Mouse (Mus musculus): ENCODE measurements around the gene Cxcl16. TPM values are rescaled to one million over a fixed set of nuclear protein-coding genes. Genes with fewer than 3 reads are reported as not detected.

Gene Cxcl16
- polyA plus RNA-seq, 1 experiment from 2014 or later = 1.6 TPM

DNA sequence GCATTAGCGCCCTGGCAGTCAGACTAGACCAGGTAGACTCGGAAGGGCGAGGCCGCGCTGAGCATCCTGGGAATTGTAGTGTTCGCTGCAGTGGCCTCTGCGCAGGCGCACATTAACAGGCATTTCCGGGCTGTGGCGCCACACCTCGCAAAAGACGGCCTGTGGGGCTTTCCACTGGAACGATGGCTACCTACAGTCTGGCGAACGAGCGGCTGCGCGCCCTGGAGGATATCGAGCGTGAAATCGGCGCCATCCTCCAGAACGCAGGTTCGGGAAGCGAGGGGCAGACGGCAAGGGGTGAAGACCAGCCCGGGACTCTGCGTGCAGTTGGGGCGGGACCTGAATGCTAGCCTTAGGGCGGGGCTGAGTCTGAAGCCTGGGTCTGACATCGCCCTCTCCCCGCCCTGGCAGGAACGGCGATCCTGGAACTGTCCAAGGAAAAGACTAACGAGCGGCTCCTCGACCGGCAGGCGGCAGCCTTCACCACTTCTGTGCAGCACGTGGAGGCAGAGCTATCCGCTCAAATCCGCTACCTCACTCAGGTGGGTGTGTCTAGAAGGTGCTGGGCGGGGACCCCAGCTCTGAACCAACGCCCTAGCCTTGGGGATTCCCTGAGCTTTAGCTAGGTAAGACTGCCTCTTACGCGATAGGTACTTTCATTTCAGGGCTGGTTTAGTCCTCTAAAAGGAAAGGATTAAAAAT is 7.8 kb downstream of the Cxcl16 start, which contains the start of gene Med11:
Gene Med11, plus strand, starts transcription at position 123 of the 702 bp plus-strand sequence.
- peak within 1 kb of the TSS; percentile 68 for H3K4me3 ChIP-seq
- H3K36me3 ChIP-seq = peaks cover 4% of the 10 kb centered on the region; the same call in 1 of the 2 replicates
- WGBS = under 1% methylated on average over 46 of the region's 46 CpGs
- peak within 1 kb of the TSS; percentile 75 for H3K9ac ChIP-seq (replicated peaks)
- peak within 1 kb of the TSS; percentile 96 for H3K27ac ChIP-seq (replicated peaks)
- peaks cover 16% of the 10 kb centered on the region for H3K4me1 ChIP-seq
- H3K27me3 ChIP-seq = no peaks in the 10 kb centered on the region
- no peaks in the 10 kb centered on the region for H3K9me3 ChIP-seq
- H3K4me2 ChIP-seq (replicated peaks) = peak within 1 kb of the TSS; percentile 65
- peak; percentile 98 for ATAC-seq (ENCODE audit: low FRiP score, low read depth)

DNA sequence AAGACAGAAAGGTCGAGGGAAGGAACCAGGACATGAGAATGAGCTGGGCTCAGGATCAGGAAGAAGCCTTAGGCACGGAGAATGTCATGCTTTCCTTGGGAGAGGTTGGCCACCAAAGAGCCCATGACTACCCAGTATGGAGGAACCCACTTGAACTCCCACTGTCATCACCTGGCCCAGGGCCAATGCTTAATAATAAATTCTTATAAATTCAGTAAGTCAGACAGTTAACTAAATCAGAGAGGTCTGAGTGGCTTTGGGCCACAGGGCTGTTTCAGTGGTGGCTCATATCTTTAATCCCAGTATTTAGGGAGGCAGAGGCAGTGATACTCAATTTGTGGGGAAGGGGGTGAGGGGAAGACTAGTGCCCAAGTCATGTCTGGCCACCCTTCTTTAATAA is 8.9 kb downstream of the Cxcl16 start:
- Histone ChIP-seq H3K4me3 (no peak overlapping the region), H3K9me3 (no peaks in the 10 kb centered on the region), H3K36me3 (peaks cover 4% of the 10 kb centered on the region; the same call in 1 of the 2 replicates), H3K4me1 (peaks cover 16% of the 10 kb centered on the region), H3K4me2 (replicated peaks) (no peak overlapping the region), H3K9ac (replicated peaks) (no peak overlapping the region), H3K27me3 (no peaks in the 10 kb centered on the region), H3K27ac (replicated peaks) (no peak overlapping the region)
- WGBS = 87% methylated on average over 2 of the region's 2 CpGs
- no peak for ATAC-seq (ENCODE audit: low FRiP score, low read depth)

DNA sequence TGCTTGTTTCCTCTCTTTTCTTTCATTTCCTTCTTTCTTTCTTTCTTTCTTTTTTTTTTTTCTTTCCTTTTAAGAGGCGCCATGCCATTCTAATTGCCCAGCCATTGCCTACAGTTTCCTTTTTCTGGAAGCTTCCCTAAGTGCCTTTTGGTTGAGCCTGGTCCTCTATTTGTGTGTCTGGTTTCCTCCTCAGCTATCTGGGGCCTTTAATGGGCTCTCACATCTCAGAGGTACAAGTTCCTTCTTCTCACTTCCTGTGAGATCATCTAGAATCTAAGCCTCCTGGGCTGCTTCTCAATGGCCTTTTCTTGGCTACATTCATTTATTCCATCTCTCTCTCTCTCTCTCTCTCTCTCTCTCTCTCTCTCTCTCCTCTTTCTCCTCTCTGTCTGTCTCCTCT is 12.4 kb downstream of the Cxcl16 start:
- Histone ChIP-seq H3K4me1 (peaks cover 3% of the 10 kb centered on the region; the same call in 1 of the 2 replicates), H3K4me3 (no peak overlapping the region), H3K4me2 (replicated peaks) (no peak overlapping the region), H3K27ac (replicated peaks) (no peak overlapping the region), H3K9me3 (no peaks in the 10 kb centered on the region), H3K27me3 (no peaks in the 10 kb centered on the region), H3K36me3 (no peaks in the 10 kb centered on the region), H3K9ac (replicated peaks) (no peak overlapping the region)
- no peak for ATAC-seq (ENCODE audit: low FRiP score, low read depth)
- 82% methylated on average over 1 of the region's 1 CpGs for WGBS

DNA sequence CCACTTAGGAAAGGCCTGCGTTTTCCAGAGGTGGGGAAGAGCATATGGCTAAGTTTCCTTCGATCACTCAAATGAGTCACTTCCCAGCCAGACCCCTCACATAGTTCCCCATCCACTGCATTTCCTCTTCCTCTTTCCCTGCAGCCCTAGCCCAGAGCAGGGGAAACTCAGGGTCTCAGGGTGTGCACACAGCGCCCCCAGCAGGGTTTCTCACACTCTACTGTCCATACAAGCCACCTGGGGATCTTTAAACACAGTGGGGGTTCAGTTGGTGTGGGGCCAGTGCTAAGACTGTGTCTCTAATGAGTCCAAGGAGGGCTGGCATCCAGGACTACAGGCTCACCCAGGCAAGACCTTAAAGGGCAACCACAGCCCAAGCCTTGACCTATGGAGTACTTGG is 13.0 kb downstream of the Cxcl16 start:
- Histone ChIP-seq H3K27ac (replicated peaks) (no peak overlapping the region), H3K4me1 (no peaks in the 10 kb centered on the region), H3K9ac (replicated peaks) (no peak overlapping the region), H3K4me2 (replicated peaks) (no peak overlapping the region), H3K36me3 (peaks cover 5% of the 10 kb centered on the region; the same call in 1 of the 2 replicates), H3K9me3 (no peaks in the 10 kb centered on the region), H3K4me3 (no peak overlapping the region), H3K27me3 (no peaks in the 10 kb centered on the region)
- 37% methylated on average over 3 of the region's 3 CpGs for WGBS
- no peak for ATAC-seq (ENCODE audit: low FRiP score, low read depth)

DNA sequence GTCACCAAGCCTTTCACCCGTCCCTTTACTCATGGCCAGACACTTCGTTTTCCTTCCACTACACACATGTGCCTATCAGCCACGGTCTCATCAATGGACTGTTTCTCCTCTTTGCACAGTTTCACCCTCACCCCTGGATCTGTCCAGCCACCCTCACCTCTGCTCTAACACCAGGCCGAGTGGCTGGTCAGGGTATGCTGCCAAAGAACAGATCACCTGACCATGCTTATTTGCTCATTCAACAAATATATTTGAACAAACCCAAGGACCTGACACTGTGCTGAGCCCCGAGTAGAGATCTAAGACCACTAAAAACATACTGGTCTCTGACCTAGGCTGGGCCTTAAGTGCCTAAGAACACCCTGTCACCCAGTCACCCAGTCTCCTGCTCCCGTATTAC is 15.1 kb downstream of the Cxcl16 start:
- WGBS = 80% methylated on average over 6 of the region's 6 CpGs
- no peaks in the 10 kb centered on the region for H3K27me3 ChIP-seq
- no peak overlapping the region for H3K27ac ChIP-seq (replicated peaks)
- H3K9ac ChIP-seq (replicated peaks) = no peak overlapping the region
- no peak overlapping the region for H3K4me2 ChIP-seq (replicated peaks)
- no peak for ATAC-seq (ENCODE audit: low FRiP score, low read depth)
- peaks cover 22% of the 10 kb centered on the region for H3K36me3 ChIP-seq
- H3K4me3 ChIP-seq = no peak overlapping the region
- no peaks in the 10 kb centered on the region for H3K4me1 ChIP-seq
- no peaks in the 10 kb centered on the region for H3K9me3 ChIP-seq

DNA sequence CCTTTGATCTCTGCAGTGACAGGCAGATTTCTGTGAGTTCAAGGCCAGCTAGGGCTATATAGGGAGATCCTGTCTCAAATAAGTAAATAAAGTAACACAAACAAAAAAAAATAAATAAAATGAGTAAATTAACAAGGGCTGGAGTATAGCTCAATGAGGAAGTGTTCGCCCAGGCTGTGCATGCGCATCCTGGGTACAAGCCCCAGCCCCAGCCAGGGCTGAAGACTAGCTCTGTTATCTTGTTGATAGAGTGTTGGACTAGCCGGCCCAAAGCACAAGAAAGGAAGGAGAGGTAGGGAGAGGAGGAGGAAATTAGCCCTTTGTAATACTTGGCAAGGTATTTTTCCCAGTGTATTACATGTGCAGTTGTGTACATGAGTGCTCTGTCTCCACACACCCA is 15.8 kb downstream of the Cxcl16 start:
- ATAC-seq (ENCODE audit: low FRiP score, low read depth) = no peak
- H3K4me2 ChIP-seq (replicated peaks) = no peak overlapping the region
- H3K27me3 ChIP-seq = no peaks in the 10 kb centered on the region
- no peak overlapping the region for H3K4me3 ChIP-seq
- 92% methylated on average over 3 of the region's 3 CpGs for WGBS
- no peaks in the 10 kb centered on the region for H3K4me1 ChIP-seq
- no peaks in the 10 kb centered on the region for H3K9me3 ChIP-seq
- no peak overlapping the region for H3K9ac ChIP-seq (replicated peaks)
- H3K27ac ChIP-seq (replicated peaks) = no peak overlapping the region
- H3K36me3 ChIP-seq = peaks cover 29% of the 10 kb centered on the region

DNA sequence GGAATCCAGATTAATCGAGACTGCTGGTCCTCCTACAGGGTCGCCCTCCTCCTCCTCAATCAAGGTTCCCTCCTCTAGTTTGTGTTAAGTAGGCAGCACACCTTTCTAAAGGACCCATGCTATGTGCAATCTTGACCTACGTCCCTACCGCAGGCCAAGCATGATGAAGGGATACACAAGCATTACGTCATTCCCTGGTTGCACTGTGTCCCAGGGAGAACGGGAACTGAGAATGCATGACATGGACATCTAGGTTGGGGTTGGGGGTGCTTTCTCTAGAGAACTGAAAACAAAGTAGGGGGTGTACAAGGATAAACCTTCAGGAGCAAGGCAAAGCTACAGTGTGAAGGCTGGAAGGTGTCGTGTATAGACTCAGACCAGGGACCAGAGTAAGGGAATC is 17.9 kb downstream of the Cxcl16 start:
- no peak for ATAC-seq (ENCODE audit: low FRiP score, low read depth)
- H3K4me2 ChIP-seq (replicated peaks) = no peak overlapping the region
- peaks cover 48% of the 10 kb centered on the region for H3K36me3 ChIP-seq
- WGBS = 92% methylated on average over 7 of the region's 7 CpGs
- no peak overlapping the region for H3K27ac ChIP-seq (replicated peaks)
- no peaks in the 10 kb centered on the region for H3K27me3 ChIP-seq
- no peak overlapping the region for H3K9ac ChIP-seq (replicated peaks)
- H3K4me1 ChIP-seq = no peaks in the 10 kb centered on the region
- H3K9me3 ChIP-seq = no peaks in the 10 kb centered on the region
- no peak overlapping the region for H3K4me3 ChIP-seq

DNA sequence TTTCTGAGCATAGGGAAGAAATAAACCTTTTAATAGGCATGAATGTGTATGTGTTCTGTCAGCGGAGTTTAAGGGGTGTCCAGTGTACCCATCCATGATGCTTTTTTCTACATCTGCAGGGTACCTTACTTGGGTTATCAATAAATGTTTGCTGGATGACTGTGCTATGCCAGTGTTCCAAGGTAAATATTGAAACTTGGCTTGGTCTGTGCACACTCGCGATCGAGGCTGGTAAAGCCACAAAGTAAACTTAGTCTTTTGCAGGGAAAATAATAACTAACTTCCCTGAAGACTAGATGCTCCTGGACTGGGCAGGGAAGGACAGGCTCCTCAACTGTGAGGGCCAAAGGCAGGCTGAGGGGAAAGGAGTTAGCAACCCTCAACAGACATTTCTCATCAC is 19.1 kb downstream of the Cxcl16 start:
- no peaks in the 10 kb centered on the region for H3K9me3 ChIP-seq
- no peak overlapping the region for H3K4me3 ChIP-seq
- ATAC-seq (ENCODE audit: low FRiP score, low read depth) = no peak
- H3K9ac ChIP-seq (replicated peaks) = no peak overlapping the region
- no peak overlapping the region for H3K4me2 ChIP-seq (replicated peaks)
- H3K4me1 ChIP-seq = no peaks in the 10 kb centered on the region
- H3K27me3 ChIP-seq = no peaks in the 10 kb centered on the region
- H3K27ac ChIP-seq (replicated peaks) = no peak overlapping the region
- 89% methylated on average over 4 of the region's 4 CpGs for WGBS
- H3K36me3 ChIP-seq = peaks cover 60% of the 10 kb centered on the region

DNA sequence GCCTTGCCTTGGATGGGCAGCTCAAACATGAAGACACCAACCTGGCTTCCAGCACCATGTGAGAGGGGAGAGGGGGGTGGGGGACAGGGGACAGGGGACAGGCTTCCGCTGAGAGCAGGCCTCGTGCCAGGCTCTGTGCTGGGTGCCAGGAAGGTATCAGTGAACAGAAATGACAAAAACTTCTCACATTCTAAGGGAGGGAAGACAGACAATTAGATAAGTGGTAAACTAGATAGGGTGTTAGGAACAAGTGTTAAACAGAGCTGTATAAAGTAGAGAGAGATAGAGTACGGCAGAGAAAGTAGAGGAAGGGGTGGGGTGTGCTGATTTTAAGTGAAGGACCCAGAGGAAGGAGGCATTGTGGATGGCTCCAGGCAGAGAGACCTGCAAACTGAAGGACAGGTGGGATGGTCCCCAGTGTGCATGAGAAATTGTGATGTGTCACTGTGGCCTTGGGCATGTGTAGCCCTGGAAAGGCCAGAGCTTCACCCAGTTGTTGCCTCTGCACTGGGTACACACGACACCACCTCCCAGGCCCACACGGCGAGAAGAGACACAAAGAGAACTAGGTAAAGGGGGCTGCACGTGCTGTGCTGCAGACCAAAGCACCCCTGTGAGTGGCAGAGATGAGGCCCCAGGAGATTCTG is 20.9 kb downstream of the Cxcl16 start:
- peaks cover 60% of the 10 kb centered on the region for H3K36me3 ChIP-seq
- no peak overlapping the region for H3K27ac ChIP-seq (replicated peaks)
- ATAC-seq (ENCODE audit: low FRiP score, low read depth) = no peak
- H3K27me3 ChIP-seq = no peaks in the 10 kb centered on the region
- WGBS = 93% methylated on average over 7 of the region's 7 CpGs
- peaks cover 14% of the 10 kb centered on the region for H3K4me1 ChIP-seq
- H3K4me3 ChIP-seq = no peak overlapping the region
- no peak overlapping the region for H3K4me2 ChIP-seq (replicated peaks)
- H3K9me3 ChIP-seq = no peaks in the 10 kb centered on the region
- H3K9ac ChIP-seq (replicated peaks) = no peak overlapping the region

DNA sequence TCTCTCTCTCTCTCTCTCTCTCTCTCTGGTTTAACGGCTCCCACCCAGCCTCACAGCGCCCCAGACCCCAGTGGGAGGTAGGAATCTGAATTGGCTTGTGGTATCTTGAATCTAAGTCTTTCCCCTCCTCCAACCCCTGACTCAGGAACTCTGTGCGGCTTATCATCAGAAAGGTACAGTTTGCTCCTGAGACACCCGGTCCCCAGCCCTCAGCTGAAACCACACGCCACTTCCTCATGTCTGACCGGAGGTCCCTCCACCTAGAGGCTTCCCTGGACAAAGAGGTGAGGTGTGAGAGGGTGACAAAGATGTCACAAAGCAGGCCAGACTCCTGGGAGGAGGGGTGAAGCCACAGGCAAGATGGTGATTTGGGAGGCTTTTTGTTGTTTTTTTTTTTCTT is 22.4 kb downstream of the Cxcl16 start:
- H3K4me1 ChIP-seq = peaks cover 23% of the 10 kb centered on the region
- 85% methylated on average over 6 of the region's 6 CpGs for WGBS

DNA sequence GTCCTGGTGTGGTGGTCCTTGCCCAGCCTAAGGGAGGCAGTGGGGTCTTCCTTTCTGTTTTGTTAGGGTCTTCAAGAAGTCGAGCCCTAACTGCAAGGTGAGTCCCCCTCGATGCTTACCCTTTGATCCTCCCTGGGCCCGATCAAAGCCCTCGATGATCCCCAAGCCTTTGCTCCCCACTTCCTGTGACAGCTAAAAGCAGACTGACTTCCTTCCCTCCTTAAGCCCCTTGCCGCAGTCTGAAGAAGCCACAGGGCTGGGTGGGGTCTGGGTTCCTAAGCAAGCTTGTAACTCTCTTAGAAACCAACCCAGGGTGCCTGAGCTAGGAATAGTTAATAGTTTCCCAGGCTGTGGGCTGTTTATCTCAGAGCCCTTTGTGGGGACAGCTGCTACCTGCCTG is 24.3 kb downstream of the Cxcl16 start:
- no peak for ATAC-seq (ENCODE audit: low FRiP score, low read depth)
- H3K36me3 ChIP-seq = peaks cover 46% of the 10 kb centered on the region
- peaks cover 31% of the 10 kb centered on the region for H3K4me1 ChIP-seq
- 81% methylated on average over 5 of the region's 5 CpGs for WGBS
- no peak overlapping the region for H3K27ac ChIP-seq (replicated peaks)
- H3K9ac ChIP-seq (replicated peaks) = no peak overlapping the region
- H3K9me3 ChIP-seq = no peaks in the 10 kb centered on the region
- no peak overlapping the region for H3K4me3 ChIP-seq
- H3K4me2 ChIP-seq (replicated peaks) = no peak overlapping the region
- no peaks in the 10 kb centered on the region for H3K27me3 ChIP-seq

More for the DNA sequence above, 22.4 kb downstream of the Cxcl16 start:
- H3K9me3 ChIP-seq = no peaks in the 10 kb centered on the region
- no peaks in the 10 kb centered on the region for H3K27me3 ChIP-seq
- H3K36me3 ChIP-seq = peaks cover 60% of the 10 kb centered on the region
- H3K4me3 ChIP-seq = no peak overlapping the region
- ATAC-seq (ENCODE audit: low FRiP score, low read depth) = no peak
- no peak overlapping the region for H3K4me2 ChIP-seq (replicated peaks)
- no peak overlapping the region for H3K9ac ChIP-seq (replicated peaks)
- H3K27ac ChIP-seq (replicated peaks) = no peak overlapping the region

DNA sequence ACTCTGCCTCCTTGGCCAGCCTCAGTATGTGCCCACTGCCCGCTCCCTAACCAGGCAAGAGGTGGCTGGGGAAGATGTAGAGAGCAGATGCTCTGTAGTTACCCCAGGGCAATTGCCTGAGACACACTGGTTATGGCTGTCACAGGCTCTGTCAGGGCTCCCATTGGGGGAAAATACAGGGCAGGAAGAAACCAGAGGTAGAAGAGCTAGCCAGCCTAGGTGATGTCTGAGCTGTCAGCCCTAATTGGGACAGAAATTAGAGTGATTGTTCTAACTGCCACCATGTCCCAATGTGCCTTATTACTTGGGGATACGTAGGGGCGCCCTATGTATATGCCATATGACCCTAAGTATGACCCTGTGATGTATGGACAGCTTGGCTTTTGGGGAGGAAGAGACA is 25.8 kb downstream of the Cxcl16 start:
- no peak for ATAC-seq (ENCODE audit: low FRiP score, low read depth)
- no peaks in the 10 kb centered on the region for H3K27me3 ChIP-seq
- H3K9me3 ChIP-seq = no peaks in the 10 kb centered on the region
- H3K4me2 ChIP-seq (replicated peaks) = peak overlapping the region; percentile 71
- peaks cover 31% of the 10 kb centered on the region for H3K4me1 ChIP-seq
- peak overlapping the region; percentile 78 for H3K4me3 ChIP-seq
- peak overlapping the region; percentile 78; the same call in 1 of the 2 replicates for H3K9ac ChIP-seq (replicated peaks)
- no peak overlapping the region for H3K27ac ChIP-seq (replicated peaks)
- peaks cover 31% of the 10 kb centered on the region for H3K36me3 ChIP-seq
- 93% methylated on average over 3 of the region's 3 CpGs for WGBS
